Mouse (Mus musculus): ENCODE results near the gene Tdrkh. TPM values are rescaled to one million over a fixed set of nuclear protein-coding genes. Genes with fewer than 3 reads are reported as not detected.

The Tdrkh gene
- total RNA-seq, 2 experiments from 2014 or later = 38.8 to 38.9 TPM

DNA sequence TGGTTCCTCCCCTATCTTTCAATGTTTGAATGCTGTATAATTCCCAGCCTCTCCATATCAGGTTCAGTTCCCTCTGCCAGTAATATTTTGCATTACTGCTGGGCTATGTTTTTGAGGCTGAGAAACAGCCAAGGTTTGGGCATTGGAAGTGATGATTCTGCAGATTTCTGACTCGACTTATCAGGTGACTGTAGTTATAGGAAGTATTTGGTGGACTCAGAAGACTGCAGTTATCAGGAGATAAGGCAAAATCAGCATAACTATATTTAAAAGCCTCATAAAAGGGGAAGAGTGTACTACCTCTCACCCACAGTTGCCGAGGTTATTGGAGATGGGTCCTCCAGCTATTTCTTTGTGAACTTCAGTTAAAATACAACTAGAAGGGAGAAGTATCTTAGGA, 17.9 kb downstream of the Tdrkh start:
- intact Hi-C loops (cut with DNase I) = no loop called here
- no peak for TF ChIP-seq CTCF (IDR thresholded peaks at IDR 0.05)
- no peak for DNase-seq (ENCODE audit: extremely low spot score in 1 of 2, low spot score in 2 of 2)
- Histone ChIP-seq H3K27ac (no peak overlapping the region), H3K4me3 (no peak overlapping the region)

DNA sequence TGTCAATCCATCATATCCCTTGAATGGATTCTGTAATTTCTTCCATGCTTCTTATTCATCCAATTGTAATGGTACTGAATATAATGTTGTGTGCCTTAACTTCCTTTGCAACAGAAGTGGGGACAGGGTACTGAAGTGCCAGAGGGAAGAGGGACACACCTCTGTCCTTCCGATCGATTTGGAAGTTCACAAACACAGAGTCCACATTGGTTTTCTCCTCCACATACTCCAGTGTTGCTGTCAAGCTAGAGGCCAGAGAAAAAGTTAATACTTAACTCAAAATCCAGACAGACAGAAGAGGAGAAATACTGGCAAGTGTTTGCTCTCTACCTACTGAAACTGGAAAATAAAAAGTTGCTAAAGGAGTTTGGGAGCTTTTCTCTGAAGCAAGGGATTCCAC, 21.2 kb downstream of the Tdrkh start:
- Histone ChIP-seq H3K27ac (no peak overlapping the region), H3K4me3 (no peak overlapping the region)
- DNase-seq (ENCODE audit: extremely low spot score in 1 of 2, low spot score in 2 of 2) = no peak
- intact Hi-C loops (cut with DNase I) = no loop called here
- TF ChIP-seq CTCF (IDR thresholded peaks at IDR 0.05) = no peak

DNA sequence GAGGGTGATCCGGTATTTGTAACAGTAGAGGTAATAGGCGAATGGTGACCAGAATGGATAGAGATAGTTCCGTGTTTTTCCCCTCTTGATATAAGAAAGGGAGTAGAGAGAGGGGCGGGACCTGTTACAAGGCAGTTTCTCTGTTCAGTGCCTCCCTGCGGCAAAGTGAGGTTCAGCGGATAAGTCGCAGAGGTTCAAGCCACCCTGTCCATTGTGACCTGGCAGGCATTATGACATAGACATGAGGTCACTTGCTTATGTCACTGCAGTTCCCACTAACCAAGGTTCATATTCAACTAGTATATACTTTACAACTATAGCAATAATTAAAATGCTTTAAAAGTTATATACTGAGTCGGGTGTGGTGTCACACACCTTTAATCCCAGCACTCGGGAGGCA, 23.3 kb downstream of the Tdrkh start:
- TF ChIP-seq CTCF (IDR thresholded peaks at IDR 0.05) = no peak
- DNase-seq (ENCODE audit: extremely low spot score in 1 of 2, low spot score in 2 of 2) = no peak
- no peak overlapping the region for H3K4me3 ChIP-seq
- intact Hi-C loops (cut with DNase I) = no loop called here
- H3K27ac ChIP-seq = no peak overlapping the region

DNA sequence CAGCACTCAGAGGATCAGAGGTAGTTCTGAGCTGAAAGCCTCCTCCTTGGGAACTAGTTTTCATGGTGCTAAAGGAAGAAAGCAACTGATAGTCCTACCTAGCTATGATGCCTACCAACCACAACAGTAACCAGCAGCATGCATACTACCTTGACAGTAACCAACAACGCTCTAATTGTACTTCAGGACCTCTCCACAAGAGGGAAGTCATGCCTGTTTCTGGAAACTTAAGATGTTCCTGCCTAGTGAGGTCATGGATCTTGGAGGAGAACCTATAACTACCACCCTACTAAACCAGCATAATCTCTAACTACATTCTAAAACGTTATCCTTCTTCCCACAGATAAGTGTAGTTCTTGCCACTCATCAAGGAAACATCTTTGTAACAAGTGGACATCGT, 28.1 kb downstream of the Tdrkh start:
- intact Hi-C loops (cut with DNase I) = loop anchor here (5.0 kb wide), 1 partner anchor 74 kb away; no protein-coding TSS in a partner anchor
- Histone ChIP-seq H3K27ac (no peak overlapping the region), H3K4me3 (no peak overlapping the region)
- DNase-seq (ENCODE audit: extremely low spot score in 1 of 2, low spot score in 2 of 2) = peak in 1 of 2 experiments; percentile 25
- peak; percentile 54 for TF ChIP-seq CTCF (IDR thresholded peaks at IDR 0.05)

DNA sequence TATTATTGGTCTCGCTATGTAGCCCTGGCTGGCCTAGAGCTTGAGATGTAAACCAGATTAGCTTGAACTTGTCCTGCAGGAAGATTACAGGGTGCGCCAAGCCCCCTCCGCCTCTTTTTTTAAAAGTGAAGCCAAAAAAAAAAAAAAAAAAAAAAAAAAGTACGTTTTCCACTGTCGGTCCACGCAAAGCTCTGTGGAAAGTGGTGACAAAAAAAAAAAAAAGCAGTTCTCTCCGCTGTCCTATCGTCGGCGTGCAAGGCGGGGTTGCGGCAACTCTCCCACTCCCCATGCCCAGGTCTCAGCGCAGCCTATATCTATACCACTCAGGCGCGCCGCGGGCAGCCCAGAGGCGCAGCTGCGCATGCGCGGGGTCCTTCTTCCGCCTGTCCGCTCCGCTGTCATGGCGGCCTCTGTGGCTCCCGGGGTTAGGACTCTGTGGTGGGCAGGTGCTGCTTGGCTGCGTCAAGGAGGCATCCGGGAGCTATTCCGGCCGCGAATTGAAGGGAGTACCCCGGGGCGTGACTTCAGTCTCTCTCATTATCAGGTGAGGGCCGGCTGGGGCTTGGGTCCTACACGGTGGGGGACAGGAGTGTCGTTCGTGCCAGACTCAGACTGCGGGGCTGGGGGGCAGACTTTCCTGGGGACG, 30.0 kb downstream of the Tdrkh start, which contains the start of gene Mrpl9:
Mrpl9 (plus strand) TSS at position 368 of the 646 bp plus-strand sequence.
- Histone ChIP-seq H3K27ac (peak within 1 kb of the TSS; percentile 87), H3K4me3 (peak within 1 kb of the TSS; percentile 91)
- no peak for TF ChIP-seq CTCF (IDR thresholded peaks at IDR 0.05)
- intact Hi-C loops (cut with DNase I) = loop anchor here (2.0 to 5.0 kb wide), 2 partner anchors 76 to 140 kb away; partner anchors contain the start of gene Snx27
- DNase-seq (ENCODE audit: extremely low spot score in 1 of 2, low spot score in 2 of 2) = peak; percentile 95 to 98

DNA sequence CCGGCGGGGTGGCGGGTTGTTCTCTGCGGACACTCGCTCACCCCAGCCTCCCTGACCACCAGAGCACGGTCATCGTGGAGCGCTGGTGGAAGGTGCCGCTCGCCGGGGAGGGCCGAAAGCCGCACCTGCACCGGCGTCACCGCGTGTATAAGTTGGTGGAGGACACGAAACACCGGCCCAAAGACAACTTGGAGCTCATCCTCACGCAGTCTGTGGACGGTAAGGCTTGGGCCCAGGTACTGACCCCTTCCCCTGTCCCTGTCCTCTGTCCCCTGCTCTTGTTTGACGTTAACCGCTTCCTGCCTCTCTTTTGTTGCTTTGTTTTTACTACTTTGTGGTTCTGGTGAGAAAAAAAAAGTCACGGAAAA, 30.5 kb downstream of the Tdrkh start, which contains the start of gene Oaz3:
Oaz3 (minus strand) TSS at position 319 of the 368 bp plus-strand sequence.
- TF ChIP-seq CTCF (IDR thresholded peaks at IDR 0.05) = no peak
- peak within 1 kb of the TSS; percentile 87 for H3K27ac ChIP-seq
- intact Hi-C loops (cut with DNase I) = loop anchor here (2.0 to 5.0 kb wide), 2 partner anchors 76 to 139 kb away; partner anchors contain the start of gene Snx27
- DNase-seq (ENCODE audit: extremely low spot score in 1 of 2, low spot score in 2 of 2) = peak in 1 of 2 experiments; percentile 29
- H3K4me3 ChIP-seq = peak within 1 kb of the TSS; percentile 91

DNA sequence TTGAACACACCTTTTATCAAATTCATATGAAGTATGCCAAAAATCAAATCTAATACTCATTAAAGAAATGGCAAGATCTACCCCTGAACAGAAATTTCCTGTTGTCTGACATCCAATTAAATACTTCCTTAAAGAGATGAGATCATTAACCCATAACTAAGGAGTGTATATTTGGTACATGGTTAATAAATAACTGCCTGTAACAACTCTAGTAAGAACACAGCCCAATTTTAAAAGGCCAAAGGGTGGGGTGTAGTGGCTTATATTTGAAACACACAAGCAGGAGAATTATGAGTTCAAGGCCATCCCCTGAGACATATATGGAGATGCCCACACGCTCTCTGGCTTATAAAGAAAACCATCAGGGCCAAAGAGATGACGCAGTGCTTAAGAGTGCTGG, 36.3 kb downstream of the Tdrkh start:
- Histone ChIP-seq H3K27ac (no peak overlapping the region), H3K4me3 (no peak overlapping the region)
- TF ChIP-seq CTCF (IDR thresholded peaks at IDR 0.05) = no peak
- DNase-seq (ENCODE audit: extremely low spot score in 1 of 2, low spot score in 2 of 2) = no peak
- intact Hi-C loops (cut with DNase I) = no loop called here

DNA sequence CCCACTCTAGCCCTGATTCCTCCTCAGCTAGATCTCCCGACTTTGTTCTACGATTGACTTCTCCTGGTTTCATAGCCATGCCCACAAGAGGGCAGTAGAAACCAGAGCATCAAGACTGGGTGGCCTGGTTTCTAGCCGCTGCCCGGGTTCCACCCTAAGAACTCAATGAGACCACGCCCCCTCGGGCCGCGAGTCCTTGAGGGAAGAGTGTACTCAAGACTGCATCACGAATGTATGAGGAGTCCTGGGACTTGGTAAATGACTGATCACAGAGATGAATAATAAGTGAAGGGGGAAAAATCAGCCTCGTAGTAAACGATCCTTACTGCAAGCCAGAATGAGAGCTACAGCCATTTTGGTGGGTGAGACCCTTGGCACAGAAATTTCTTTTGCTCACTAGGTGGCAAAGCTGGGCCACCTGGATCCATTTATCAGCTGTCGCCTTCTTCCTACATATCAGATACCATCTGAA, 43.5 kb downstream of the Tdrkh start:
- DNase-seq (ENCODE audit: extremely low spot score in 1 of 2, low spot score in 2 of 2) = peak; percentile 82 to 83
- H3K27ac ChIP-seq = no peak overlapping the region
- intact Hi-C loops (cut with DNase I) = loop anchor here (1.0 to 5.0 kb wide), 5 partner anchors 46 to 146 kb away; partner anchors contain the start of gene Snx27
- TF ChIP-seq CTCF (IDR thresholded peaks at IDR 0.05) = peak; percentile 93
- peak overlapping the region; percentile 26; the same call in 1 of the 2 replicates for H3K4me3 ChIP-seq

DNA sequence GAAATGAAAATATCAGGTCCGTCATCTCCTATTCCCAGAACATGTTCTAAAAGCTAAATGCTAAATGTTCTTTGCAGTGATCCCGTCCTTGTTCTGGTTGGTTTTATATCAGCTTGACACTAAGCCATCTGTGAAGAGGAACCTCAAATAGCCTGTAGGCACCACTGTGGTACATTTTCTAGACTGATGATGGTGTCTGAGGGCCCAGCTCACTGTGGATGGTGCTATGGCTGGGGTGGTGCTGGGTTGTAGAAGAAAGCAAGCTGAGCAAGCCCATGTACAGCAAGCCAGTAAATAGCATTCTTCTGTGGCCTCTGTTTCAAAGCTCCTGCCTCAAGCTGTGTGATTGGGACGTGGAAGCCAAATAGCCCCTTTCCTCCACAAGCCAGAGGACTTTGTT, 44.0 kb downstream of the Tdrkh start:
- Histone ChIP-seq H3K27ac (no peak overlapping the region), H3K4me3 (no peak overlapping the region)
- DNase-seq (ENCODE audit: extremely low spot score in 1 of 2, low spot score in 2 of 2) = no peak
- no peak for TF ChIP-seq CTCF (IDR thresholded peaks at IDR 0.05)
- intact Hi-C loops (cut with DNase I) = loop anchor here (2.0 to 5.0 kb wide), 3 partner anchors 76 to 125 kb away; partner anchors contain the start of gene Snx27

DNA sequence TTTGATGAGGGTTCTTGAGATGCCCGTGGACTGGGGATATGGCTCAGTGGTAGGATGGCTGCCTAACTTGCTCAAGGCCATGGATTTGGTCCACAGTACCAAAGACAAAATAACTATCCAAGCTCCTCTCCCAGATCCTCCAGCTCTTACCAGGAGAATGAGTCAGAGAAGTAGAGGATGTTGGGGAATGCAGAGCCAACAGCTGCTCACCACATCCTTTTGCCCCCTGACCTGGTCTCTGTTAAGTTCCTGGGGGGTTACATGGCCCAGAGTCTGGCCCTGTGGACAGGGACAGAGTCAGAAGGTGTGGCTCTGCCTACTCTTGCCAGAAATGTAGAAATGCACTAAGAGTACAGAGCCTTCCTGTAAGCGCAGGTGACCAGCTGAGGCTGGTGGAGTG, 46.8 kb downstream of the Tdrkh start:
- intact Hi-C loops (cut with DNase I) = loop anchor here (5.0 kb wide), 1 partner anchor 122 kb away; the partner anchor contains the start of gene Snx27

DNA sequence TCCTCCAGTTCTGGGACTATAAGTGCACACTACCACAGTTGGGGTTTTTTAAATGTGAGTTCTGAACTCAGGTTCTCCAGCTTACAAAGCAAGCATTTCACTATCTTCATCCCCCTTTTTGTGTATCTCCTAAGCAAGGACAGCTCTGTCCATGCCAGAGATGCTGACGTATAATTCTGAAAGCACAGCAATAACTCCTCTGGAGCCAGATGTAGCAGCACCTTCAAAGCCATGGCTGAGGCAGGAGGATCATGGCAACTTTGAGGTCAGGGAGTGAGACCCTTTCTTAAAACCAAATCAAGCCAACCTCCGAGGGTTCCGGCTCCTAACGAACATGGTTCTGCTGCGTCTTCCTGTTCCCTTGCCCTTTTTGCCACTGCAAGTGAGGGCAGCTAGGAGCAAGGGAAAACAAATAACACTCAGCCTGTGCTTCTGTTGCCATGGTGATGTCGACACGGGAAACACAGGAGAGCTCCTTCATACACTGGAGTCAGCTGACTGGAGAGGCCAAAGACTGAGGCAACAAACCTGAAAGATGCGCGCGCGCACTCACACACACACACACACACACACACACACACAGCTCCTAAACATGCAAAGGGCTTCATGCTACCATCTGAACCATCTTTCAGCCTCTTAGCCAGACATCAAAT, 51.0 kb downstream of the Tdrkh start:
- no peak for TF ChIP-seq CTCF (IDR thresholded peaks at IDR 0.05)
- Histone ChIP-seq H3K27ac (no peak overlapping the region), H3K4me3 (no peak overlapping the region)
- intact Hi-C loops (cut with DNase I) = loop anchor here (2.0 kb wide), 1 partner anchor 15 kb away; the partner anchor contains the start of gene Celf3
- DNase-seq (ENCODE audit: extremely low spot score in 1 of 2, low spot score in 2 of 2) = peak in 1 of 2 experiments; percentile 37

More for the DNA sequence above, 46.8 kb downstream of the Tdrkh start:
- DNase-seq (ENCODE audit: extremely low spot score in 1 of 2, low spot score in 2 of 2) = no peak
- Histone ChIP-seq H3K27ac (no peak overlapping the region), H3K4me3 (no peak overlapping the region)
- TF ChIP-seq CTCF (IDR thresholded peaks at IDR 0.05) = no peak

Data from left cerebral cortex, adult 2 months (tissue).